Mouse (Mus musculus) myocyte (in vitro differentiated cells): ENCODE measurements at regions not wholly inside any gene's neighbourhood (a gene's known extent, or its start where the extent isn't known, plus 50 kb on each side); places are given as distances from the start of the nearest gene placed in this dataset.
A peak's percentile ranks its signal among the peaks of the same experiment; 100 is the strongest.

Experiments
- H3K27me3 ChIP-seq: one replicate; pipeline ENCODE4 v1.6.1; 2011; ENCODE audit not compliant: control insufficient read depth, insufficient read depth, insufficient read length
- H3K36me3 ChIP-seq: one replicate; pipeline ENCODE4 v1.6.1; 2011; ENCODE audit not compliant: control insufficient read depth, insufficient read depth
- H3K4me2 ChIP-seq: one replicate; pipeline ENCODE4 v1.6.1; 2011; ENCODE audit warnings: low read depth, control low read depth
- H3K4me3 ChIP-seq: one replicate; pipeline ENCODE4 v1.5.1; 2011; ENCODE audit warnings: mild to moderate bottlenecking, control low read depth, moderate library complexity
- H3K79me2 ChIP-seq: one replicate; pipeline ENCODE4 v1.6.1; 2011; ENCODE audit not compliant: control insufficient read depth, insufficient read depth
- H3ac ChIP-seq: one replicate; pipeline ENCODE4 v1.6.1; 2011; ENCODE audit not compliant: control insufficient read depth, insufficient read length
- CEBPB ChIP-seq: IDR thresholded peaks from 2 replicates; pipeline ENCODE4 v1.6.1; 2011; ENCODE audit warnings: mild to moderate bottlenecking, moderate library complexity; ENCODE audit not compliant: poor library complexity, insufficient read depth, severe bottlenecking
- E2F4 ChIP-seq: IDR thresholded peaks from one replicate; pipeline ENCODE4 v1.6.1; 2011; ENCODE audit warnings: mild to moderate bottlenecking, control low read depth, moderate library complexity; ENCODE audit not compliant: insufficient read depth
- MAX ChIP-seq: IDR thresholded peaks from one replicate; pipeline ENCODE4 v1.6.1; 2011; ENCODE audit warnings: low read depth, mild to moderate bottlenecking, control low read depth
- MYOD1 ChIP-seq, 3 experiments: IDR thresholded peaks; one replicate each; pipeline ENCODE4 v1.6.1; 2011; ENCODE audit warnings: control low read depth in 2 of 3, low read depth in 2 of 3, mild to moderate bottlenecking in 2 of 3, moderate library complexity in 1 of 3; ENCODE audit not compliant: insufficient read length in 2 of 3, control insufficient read depth in 1 of 3
- MYOG ChIP-seq, 3 experiments: IDR thresholded peaks; one replicate each; pipeline ENCODE4 v1.6.1; 2011; ENCODE audit warnings: control low read depth in 2 of 3, low read depth in 2 of 3, mild to moderate bottlenecking in 2 of 3; ENCODE audit not compliant: insufficient read length in 2 of 3, control insufficient read depth in 1 of 3, insufficient read depth in 1 of 3
- POLR2A ChIP-seq: IDR thresholded peaks from one replicate; pipeline ENCODE4 v1.6.1; 2011; ENCODE audit warnings: low read depth, mild to moderate bottlenecking, control low read depth, moderate library complexity; ENCODE audit not compliant: insufficient read length
- POLR2AphosphoS2 ChIP-seq: IDR thresholded peaks from one replicate; pipeline ENCODE4 v1.6.1; 2011; ENCODE audit warnings: low read depth, control low read depth; ENCODE audit not compliant: insufficient read length
- REST ChIP-seq: IDR thresholded peaks from one replicate; pipeline ENCODE4 v1.6.1; 2011; ENCODE audit warnings: mild to moderate bottlenecking, control low read depth, moderate library complexity; ENCODE audit not compliant: insufficient read depth, insufficient read length
- SRF ChIP-seq: IDR thresholded peaks from one replicate; pipeline ENCODE4 v1.6.1; 2011; ENCODE audit warnings: low read depth; ENCODE audit not compliant: control insufficient read depth, insufficient read length
- TCF12 ChIP-seq: IDR thresholded peaks from one replicate; pipeline ENCODE4 v1.6.1; 2011; ENCODE audit warnings: mild to moderate bottlenecking, control low read depth; ENCODE audit not compliant: poor library complexity, insufficient read depth, severe bottlenecking
- TCF3 ChIP-seq: IDR thresholded peaks from one replicate; pipeline ENCODE4 v1.6.1; 2011; ENCODE audit warnings: low read depth, control low read depth; ENCODE audit not compliant: insufficient read length
- USF1 ChIP-seq: IDR thresholded peaks from one replicate; pipeline ENCODE4 v1.6.1; 2011; ENCODE audit warnings: low read depth, mild to moderate bottlenecking, control low read depth, moderate library complexity

DNA sequence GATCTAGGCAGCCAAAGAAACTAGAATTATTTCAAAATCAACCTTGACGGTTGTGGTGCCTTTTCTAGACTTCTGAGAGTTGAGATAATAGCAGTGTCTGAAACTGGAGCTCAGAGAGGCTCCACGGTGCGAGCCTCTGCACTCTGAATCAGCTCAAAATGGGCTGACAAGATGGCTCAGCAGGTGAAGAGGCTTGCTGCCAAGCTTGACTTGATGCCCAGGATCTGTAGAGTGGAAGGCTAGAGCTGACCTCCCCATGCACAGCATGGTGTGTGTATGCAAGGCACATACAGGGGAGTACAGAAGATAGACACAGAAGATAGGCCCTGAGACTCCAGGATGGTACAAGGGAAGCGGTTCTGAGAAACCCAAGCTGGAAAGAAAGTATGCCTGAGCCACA, 100.5 kb upstream of the Ubr2 start:
- no peak for TF ChIP-seq TCF12
- no peak for TF ChIP-seq SRF
- no peak for TF ChIP-seq MYOD1 (IDR thresholded peaks at IDR 0.05; ENCODE audit: control insufficient read depth in 1 of 3, insufficient read length in 2 of 3, low read depth in 2 of 3)
- TF ChIP-seq CEBPB: no peak
- no peak for TF ChIP-seq E2F4
- no peak for TF ChIP-seq MYOG (IDR thresholded peaks at IDR 0.05; ENCODE audit: control insufficient read depth in 1 of 3, insufficient read depth in 1 of 3, insufficient read length in 2 of 3, low read depth in 2 of 3)
- no peak for TF ChIP-seq TCF3
- TF ChIP-seq POLR2AphosphoS2: no peak
- no peak for TF ChIP-seq MAX
- no peak for TF ChIP-seq REST
- TF ChIP-seq USF1: no peak
- TF ChIP-seq POLR2A: no peak
- H3ac ChIP-seq: no peak overlapping the region
- no peaks in the 10 kb centered on the region for H3K27me3 ChIP-seq
- no peak overlapping the region for H3K4me3 ChIP-seq
- H3K79me2 ChIP-seq: no peaks in the 10 kb centered on the region
- H3K36me3 ChIP-seq: no peaks in the 10 kb centered on the region
- H3K4me2 ChIP-seq: no peak overlapping the region

DNA sequence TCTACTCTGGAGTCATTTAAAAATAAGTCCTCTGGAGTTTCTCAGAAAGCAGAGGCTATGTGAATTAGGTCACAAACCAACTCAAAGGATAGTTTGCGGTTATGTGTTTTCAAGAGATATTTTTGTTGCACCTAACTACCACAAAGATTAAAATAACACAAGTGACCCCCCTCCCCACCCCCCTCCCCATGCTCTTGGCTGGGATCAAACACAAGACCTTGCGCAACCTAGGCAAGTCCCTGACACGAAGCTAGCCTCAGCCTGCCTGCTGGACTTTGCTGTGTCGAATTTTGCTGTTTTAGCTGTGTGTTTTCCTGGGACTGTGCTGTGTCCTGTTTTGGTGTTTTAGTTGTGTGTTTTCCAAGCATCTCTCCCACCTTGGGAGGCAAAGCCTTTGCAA, 94.0 kb upstream of the Ubr2 start:
- H3K27me3 ChIP-seq: no peaks in the 10 kb centered on the region
- no peak overlapping the region for H3K4me3 ChIP-seq
- TF ChIP-seq POLR2AphosphoS2 (no peak), SRF (no peak), CEBPB (peak; percentile 54; the same call in 1 of the 2 replicates)

DNA sequence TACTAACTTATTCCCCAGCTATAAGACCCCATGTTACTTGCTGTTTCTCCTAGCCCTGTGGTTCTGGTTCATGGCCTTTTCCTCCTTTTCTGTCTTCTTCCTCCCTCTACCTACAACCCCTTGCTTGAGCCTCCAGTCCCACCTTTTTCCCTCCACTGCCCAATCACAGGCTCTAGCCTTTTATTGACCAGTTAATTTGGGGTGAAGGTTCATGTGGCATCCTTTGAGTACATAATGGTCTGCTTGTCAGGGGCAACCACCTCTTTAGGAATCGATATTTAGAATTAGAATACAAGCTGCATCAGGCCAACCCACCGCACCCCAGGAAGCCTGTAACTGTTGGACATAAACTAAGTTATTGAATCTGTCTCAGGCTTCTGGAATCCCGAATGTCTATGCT, 84.8 kb upstream of the Ubr2 start:
- no peaks in the 10 kb centered on the region for H3K27me3 ChIP-seq
- no peak overlapping the region for H3ac ChIP-seq
- no peaks in the 10 kb centered on the region for H3K79me2 ChIP-seq
- TF ChIP-seq E2F4 (no peak), TCF3 (no peak), MAX (no peak), REST (no peak), MYOG (IDR thresholded peaks at IDR 0.05; ENCODE audit: control insufficient read depth in 1 of 3, insufficient read depth in 1 of 3, insufficient read length in 2 of 3, low read depth in 2 of 3) (no peak), SRF (no peak), POLR2AphosphoS2 (no peak), MYOD1 (IDR thresholded peaks at IDR 0.05; ENCODE audit: control insufficient read depth in 1 of 3, insufficient read length in 2 of 3, low read depth in 2 of 3) (no peak), CEBPB (no peak), POLR2A (no peak), TCF12 (no peak), USF1 (no peak)
- no peak overlapping the region for H3K4me2 ChIP-seq
- H3K4me3 ChIP-seq: no peak overlapping the region
- H3K36me3 ChIP-seq: no peaks in the 10 kb centered on the region

More for the DNA sequence above, 94.0 kb upstream of the Ubr2 start:
- no peaks in the 10 kb centered on the region for H3K36me3 ChIP-seq
- H3K79me2 ChIP-seq: no peaks in the 10 kb centered on the region
- H3K4me2 ChIP-seq: no peak overlapping the region
- no peak overlapping the region for H3ac ChIP-seq

DNA sequence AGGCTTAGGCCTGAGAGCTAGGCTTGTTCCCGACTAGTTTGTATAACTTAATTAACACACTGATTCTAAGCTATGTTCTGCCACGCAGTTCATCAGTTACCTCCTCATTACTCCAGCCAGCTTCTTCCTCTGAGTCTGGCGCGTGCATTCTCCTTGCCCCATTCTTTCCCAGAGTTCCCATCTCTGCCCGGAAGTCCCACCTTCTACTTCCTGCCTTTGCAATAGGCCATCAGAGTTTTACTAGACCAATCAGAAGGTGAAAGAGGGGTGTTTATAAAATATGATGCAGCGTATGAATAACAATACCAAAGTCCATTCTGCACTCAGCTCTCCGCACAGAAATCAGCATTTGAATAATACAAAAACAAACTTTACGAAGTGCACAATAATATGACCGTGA, 81.7 kb upstream of the Ubr2 start:
- no peak overlapping the region for H3K4me3 ChIP-seq
- H3K36me3 ChIP-seq: no peaks in the 10 kb centered on the region
- H3ac ChIP-seq: no peak overlapping the region
- TF ChIP-seq MYOD1 (IDR thresholded peaks at IDR 0.05; ENCODE audit: control insufficient read depth in 1 of 3, insufficient read length in 2 of 3, low read depth in 2 of 3): no peak
- TF ChIP-seq TCF3: no peak
- no peak for TF ChIP-seq USF1
- H3K27me3 ChIP-seq: no peaks in the 10 kb centered on the region
- H3K4me2 ChIP-seq: no peak overlapping the region
- no peaks in the 10 kb centered on the region for H3K79me2 ChIP-seq

DNA sequence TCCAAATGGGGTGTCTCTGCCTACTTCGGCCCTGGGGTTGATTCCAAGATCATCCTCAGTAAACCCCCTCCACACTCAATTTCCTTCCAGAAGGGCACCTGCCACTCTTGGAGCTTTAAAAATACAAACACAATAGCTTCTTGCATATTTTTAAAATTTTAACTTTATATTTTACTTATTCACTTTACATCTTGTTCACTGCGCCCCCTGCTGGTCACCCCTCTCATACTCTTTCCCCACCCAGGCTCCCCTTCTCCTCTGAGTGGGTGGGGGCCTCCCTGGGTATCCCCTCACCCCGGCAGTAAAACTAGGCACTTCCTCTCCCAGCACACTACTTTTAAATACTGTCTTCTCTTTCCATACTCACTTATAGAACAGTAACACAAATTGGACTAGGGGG, 79.4 kb upstream of the Ubr2 start:
- Histone ChIP-seq H3K36me3 (no peaks in the 10 kb centered on the region), H3K4me2 (no peak overlapping the region), H3K27me3 (no peaks in the 10 kb centered on the region), H3ac (no peak overlapping the region), H3K4me3 (no peak overlapping the region), H3K79me2 (no peaks in the 10 kb centered on the region)
- TF ChIP-seq MAX (no peak), TCF3 (no peak), USF1 (no peak), REST (no peak), TCF12 (no peak), POLR2AphosphoS2 (no peak), MYOG (IDR thresholded peaks at IDR 0.05; ENCODE audit: control insufficient read depth in 1 of 3, insufficient read depth in 1 of 3, insufficient read length in 2 of 3, low read depth in 2 of 3) (no peak), MYOD1 (IDR thresholded peaks at IDR 0.05; ENCODE audit: control insufficient read depth in 1 of 3, insufficient read length in 2 of 3, low read depth in 2 of 3) (no peak), POLR2A (no peak)
